In the genomic region with DNA sequence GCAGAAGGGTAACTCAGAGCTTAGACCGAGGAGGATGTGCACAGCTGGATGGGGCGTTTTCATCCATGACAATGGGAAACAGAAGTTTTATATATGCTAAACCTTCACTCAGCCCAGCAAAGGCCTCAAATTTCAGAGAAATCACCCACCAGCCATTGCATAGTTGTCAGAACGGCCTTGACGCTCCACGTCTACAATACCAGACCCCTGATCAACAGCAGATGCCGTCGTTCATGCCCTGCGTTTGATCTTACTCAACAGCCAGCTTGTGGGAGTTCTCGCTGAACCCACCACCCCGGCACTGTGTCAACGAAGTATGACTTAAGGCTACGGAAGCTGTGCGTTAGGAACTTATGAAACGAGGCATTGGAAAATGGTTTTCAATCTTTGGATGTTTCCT, we compare ENCODE assay signal across 16 mouse cellular contexts.
"Had no signal": no experiment of that assay in that cellular context is flagged by ENCODE, and none has a peak within 500 bp of the region (broad histone marks: within the 10 kb centered on the region; RNA-seq: fewer than 3 reads in every experiment).

No protein-coding gene starts in this region.

- H3K9me3 ChIP-seq: limb, embryonic 13.5 days; liver, embryonic 15.5 days; midbrain, embryonic 13.5 days; stomach, embryonic 15.5 days had no signal

- DNase-seq: kidney, adult 9 months; kidney, postnatal 36 days; layer of hippocampus, adult 9-11 months; layer of hippocampus, postnatal 36 days; lung, adult 2 months; lung, postnatal 36 days; right cerebral cortex, adult 18-20 months; spleen, adult 18-20 months; thymus, postnatal 4 days had no signal

- H3K27me3 ChIP-seq: liver, embryonic 15.5 days; midbrain, embryonic 13.5 days; stomach, embryonic 15.5 days had no signal

- H3K36me3 ChIP-seq: limb, embryonic 13.5 days; liver, embryonic 15.5 days; stomach, embryonic 15.5 days had no signal

- H3K4me2 ChIP-seq: limb, embryonic 13.5 days; liver, embryonic 11.5 days; liver, embryonic 15.5 days; midbrain, embryonic 13.5 days; stomach, embryonic 15.5 days had no signal

- H3K4me3 ChIP-seq: limb, embryonic 13.5 days; liver, embryonic 15.5 days; midbrain, embryonic 13.5 days; stomach, embryonic 15.5 days had no signal

- H3K9ac ChIP-seq: limb, embryonic 13.5 days; liver, embryonic 15.5 days; midbrain, embryonic 13.5 days; stomach, embryonic 15.5 days had no signal

- ATAC-seq: lung, postnatal 0 days; midbrain, embryonic 13.5 days had no signal

- H3K4me1 ChIP-seq: liver, embryonic 15.5 days; midbrain, embryonic 13.5 days; stomach, embryonic 15.5 days had no signal

- H3K27ac ChIP-seq: kidney, postnatal 0 days; limb, embryonic 13.5 days; liver, embryonic 15.5 days; midbrain, embryonic 13.5 days; stomach, embryonic 15.5 days had no signal
